Mouse (Mus musculus) heart, postnatal 0 days (tissue): Measurements from ENCODE around the gene Slc22a23.

Source experiments
- CTCF ChIP-seq: IDR thresholded peaks from 2 replicates; pipeline ENCODE4 v1.5.1; 2016; ENCODE audit warnings: antibody characterized with exemption, control low read depth, low read depth
- EP300 ChIP-seq: IDR thresholded peaks from 2 replicates; pipeline ENCODE4 v1.6.1; 2016; ENCODE audit warnings: antibody characterized with exemption, low read depth

DNA sequence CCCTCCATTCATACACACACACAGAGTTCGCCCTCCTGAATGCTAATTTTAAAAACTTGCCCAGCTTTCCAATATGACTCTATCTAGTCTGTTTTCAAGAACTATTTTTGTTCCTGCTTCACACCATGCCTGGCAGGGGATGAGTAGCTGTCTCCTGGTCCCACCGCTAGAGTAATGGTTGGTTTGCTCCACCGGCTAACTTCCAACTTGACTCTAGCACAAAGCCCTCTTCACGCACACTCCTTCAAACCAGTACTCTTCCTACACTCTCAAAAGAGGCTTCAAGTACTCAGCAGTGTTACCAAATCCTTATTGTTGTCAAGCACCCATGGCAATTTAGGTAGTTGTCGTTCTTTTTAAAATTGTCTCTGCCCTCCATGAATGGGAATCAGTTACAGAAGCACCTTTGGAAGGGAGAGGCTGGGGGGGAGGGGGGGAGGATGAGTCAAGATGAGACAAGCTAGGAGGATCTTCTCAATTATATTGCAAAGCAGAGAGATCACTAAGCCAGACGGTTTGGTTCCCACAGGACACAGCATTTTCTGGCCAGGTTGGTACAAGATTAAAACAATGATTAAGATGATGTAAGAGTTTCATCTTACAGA is 2.6 kb downstream of the Slc22a23 start:
- TF ChIP-seq CTCF = no peak
- no peak for TF ChIP-seq EP300
